Mouse (Mus musculus): ENCODE measurements around the gene Atxn7l3. TPM values are rescaled to one million over a fixed set of nuclear protein-coding genes. Genes with fewer than 3 reads are reported as not detected.

Gene Atxn7l3
- polyA plus RNA-seq, 1 experiment from 2014 or later: 36.5 TPM

DNA sequence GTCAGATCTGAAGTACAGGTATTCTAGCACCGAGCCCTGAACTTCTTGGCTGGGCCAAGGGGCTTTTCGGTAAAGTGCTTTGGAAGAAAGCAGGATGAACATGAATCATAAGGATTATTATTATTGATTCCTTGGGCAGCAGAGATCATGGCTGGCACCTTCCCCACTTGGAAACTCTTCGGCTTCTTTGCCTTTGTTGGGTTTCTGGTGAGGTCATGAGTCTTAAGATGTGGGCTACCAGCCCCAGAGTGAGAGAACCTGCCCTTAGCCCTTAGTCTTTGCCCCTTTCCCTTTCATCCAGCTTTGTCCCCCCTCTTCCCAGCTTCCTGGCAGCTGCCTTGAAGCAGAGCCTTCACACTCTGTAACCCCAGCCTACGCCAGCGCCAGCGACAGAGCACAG lies 25.5 kb upstream of the Atxn7l3 start:
- Histone ChIP-seq H3K4me3 (ENCODE audit: low read depth, low read length) (no peak overlapping the region), H3K4me2 (ENCODE audit: low read depth, low read length) (no peak overlapping the region), H3K27me3 (ENCODE audit: control insufficient read depth, insufficient read depth, low read length) (peaks cover 3% of the 10 kb centered on the region; the same call in 1 of the 2 replicates), H3K9me3 (ENCODE audit: control insufficient read depth, low read length) (no peaks in the 10 kb centered on the region), H3K4me1 (ENCODE audit: control insufficient read depth, insufficient read depth, low read length) (peaks cover 7% of the 10 kb centered on the region; the same call in 1 of the 2 replicates), H3K9ac (replicated peaks; ENCODE audit: low read depth, low read length) (no peak overlapping the region), H3K36me3 (ENCODE audit: control insufficient read depth, insufficient read depth, low read length) (no peaks in the 10 kb centered on the region), H3K27ac (ENCODE audit: low read depth, low read length) (no peak overlapping the region)
- 78% methylated on average over 6 of the region's 6 CpGs for WGBS
- no peak for ATAC-seq (ENCODE audit: low read depth)

DNA sequence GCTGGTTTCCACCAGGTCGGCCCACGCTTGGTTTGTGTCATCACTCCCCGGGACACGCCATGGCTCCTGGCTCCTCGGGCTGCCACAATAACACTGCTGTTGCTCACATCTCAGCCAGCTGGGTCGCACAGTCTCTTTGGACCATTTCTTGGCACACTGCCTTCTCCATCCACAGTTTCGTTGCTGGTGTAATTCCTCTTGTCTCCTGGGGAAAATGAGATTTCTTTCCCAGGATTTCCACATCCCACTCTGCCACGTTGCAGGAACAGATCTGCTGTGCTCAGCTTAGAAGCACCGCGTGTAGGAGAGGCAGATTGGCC lies 24.2 kb upstream of the Atxn7l3 start:
- Histone ChIP-seq H3K9me3 (ENCODE audit: control insufficient read depth, low read length) (no peaks in the 10 kb centered on the region), H3K9ac (replicated peaks; ENCODE audit: low read depth, low read length) (peak overlapping the region; percentile 99), H3K4me2 (ENCODE audit: low read depth, low read length) (peak overlapping the region; percentile 97), H3K4me1 (ENCODE audit: control insufficient read depth, insufficient read depth, low read length) (peaks cover 14% of the 10 kb centered on the region; the same call in 1 of the 2 replicates), H3K27ac (ENCODE audit: low read depth, low read length) (peak overlapping the region; percentile 93), H3K27me3 (ENCODE audit: control insufficient read depth, insufficient read depth, low read length) (peaks cover 3% of the 10 kb centered on the region; the same call in 1 of the 2 replicates), H3K36me3 (ENCODE audit: control insufficient read depth, insufficient read depth, low read length) (no peaks in the 10 kb centered on the region), H3K4me3 (ENCODE audit: low read depth, low read length) (peak overlapping the region; percentile 99)
- peak; percentile 16 for ATAC-seq (ENCODE audit: low read depth)
- WGBS: 3% methylated on average over 10 of the region's 10 CpGs

DNA sequence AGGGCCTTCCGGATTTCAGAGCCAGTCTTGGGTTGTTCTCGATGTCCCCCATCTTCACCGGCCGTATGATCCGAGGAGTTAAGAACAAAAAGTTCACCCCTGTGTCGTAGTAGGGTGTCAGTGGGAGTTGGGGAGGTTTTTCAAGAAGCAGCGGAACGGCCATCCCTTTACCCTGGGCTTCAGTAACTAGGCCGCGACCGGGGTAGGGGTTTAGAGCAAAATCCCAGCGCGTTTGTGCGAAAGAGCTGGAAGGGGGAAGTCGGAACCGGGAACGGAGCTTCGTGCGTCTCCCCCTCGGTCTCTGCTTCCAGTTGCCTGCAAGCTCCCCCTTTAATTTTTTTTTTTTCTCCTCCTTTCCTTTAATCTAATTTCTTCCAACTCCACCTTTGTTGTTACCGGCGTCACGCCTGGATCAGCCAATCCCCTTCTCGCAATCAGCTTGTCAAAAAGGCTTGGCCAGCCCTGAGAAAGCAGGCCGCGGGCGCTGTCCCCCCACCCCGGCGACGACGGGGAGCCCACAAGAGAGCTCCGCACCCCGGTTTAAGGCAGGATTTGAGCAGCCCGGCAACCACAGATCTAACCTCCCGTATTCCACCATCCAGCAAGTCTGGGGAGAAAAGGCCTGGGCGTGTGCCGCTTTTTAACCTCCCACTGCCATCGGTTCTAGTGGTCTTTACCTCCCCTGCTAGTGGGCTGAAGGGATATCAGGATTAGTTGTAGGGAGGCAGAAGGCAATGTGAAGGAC lies 23.7 kb upstream of the Atxn7l3 start:
- WGBS: under 1% methylated on average over 38 of the region's 38 CpGs
- Histone ChIP-seq H3K27me3 (ENCODE audit: control insufficient read depth, insufficient read depth, low read length) (peaks cover 3% of the 10 kb centered on the region; the same call in 1 of the 2 replicates), H3K4me2 (ENCODE audit: low read depth, low read length) (peak overlapping the region; percentile 97), H3K27ac (ENCODE audit: low read depth, low read length) (peak overlapping the region; percentile 93), H3K4me1 (ENCODE audit: control insufficient read depth, insufficient read depth, low read length) (peaks cover 15% of the 10 kb centered on the region; the same call in 1 of the 2 replicates), H3K9me3 (ENCODE audit: control insufficient read depth, low read length) (no peaks in the 10 kb centered on the region), H3K4me3 (ENCODE audit: low read depth, low read length) (peak overlapping the region; percentile 99), H3K9ac (replicated peaks; ENCODE audit: low read depth, low read length) (peak overlapping the region; percentile 99), H3K36me3 (ENCODE audit: control insufficient read depth, insufficient read depth, low read length) (peaks cover 1% of the 10 kb centered on the region; the same call in 1 of the 2 replicates)
- ATAC-seq (ENCODE audit: low read depth): peak; percentile 52

DNA sequence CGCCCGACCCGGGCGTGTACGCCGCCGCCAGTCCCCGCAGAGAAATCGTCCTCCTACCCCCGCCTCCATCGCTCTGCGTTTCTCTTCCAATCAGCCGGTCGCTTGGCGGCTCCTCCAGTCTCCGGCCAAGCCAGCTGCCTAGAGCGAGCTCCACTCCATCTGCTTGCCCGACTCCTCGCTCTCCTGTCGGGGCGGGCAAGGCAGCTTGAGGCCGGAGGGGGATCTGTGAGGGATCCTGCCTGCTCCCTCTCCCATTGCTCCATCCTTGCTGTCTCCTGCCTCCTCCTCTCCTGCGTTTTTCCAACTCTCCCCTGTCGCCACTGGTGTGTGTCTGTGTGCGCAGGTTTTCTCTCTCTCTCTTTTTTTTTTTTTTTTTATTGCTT lies 23.0 kb upstream of the Atxn7l3 start, which contains the start of gene Ubtf:
TSS of gene Ubtf (minus strand) at position 333 of the 383 bp plus-strand sequence.
- H3K4me1 ChIP-seq (ENCODE audit: control insufficient read depth, insufficient read depth, low read length): peaks cover 15% of the 10 kb centered on the region; the same call in 1 of the 2 replicates
- H3K36me3 ChIP-seq (ENCODE audit: control insufficient read depth, insufficient read depth, low read length): peaks cover 6% of the 10 kb centered on the region; the same call in 1 of the 2 replicates
- H3K27me3 ChIP-seq (ENCODE audit: control insufficient read depth, insufficient read depth, low read length): peaks cover 3% of the 10 kb centered on the region; the same call in 1 of the 2 replicates
- H3K9me3 ChIP-seq (ENCODE audit: control insufficient read depth, low read length): no peaks in the 10 kb centered on the region
- H3K9ac ChIP-seq (replicated peaks; ENCODE audit: low read depth, low read length): peak within 1 kb of the TSS; percentile 99
- H3K27ac ChIP-seq (ENCODE audit: low read depth, low read length): peak within 1 kb of the TSS; percentile 93
- under 1% methylated on average over 25 of the region's 25 CpGs for WGBS
- ATAC-seq (ENCODE audit: low read depth): peak; percentile 12; the same call in 1 of the 2 replicates
- peak within 1 kb of the TSS; percentile 99 for H3K4me3 ChIP-seq (ENCODE audit: low read depth, low read length)
- H3K4me2 ChIP-seq (ENCODE audit: low read depth, low read length): peak within 1 kb of the TSS; percentile 97

DNA sequence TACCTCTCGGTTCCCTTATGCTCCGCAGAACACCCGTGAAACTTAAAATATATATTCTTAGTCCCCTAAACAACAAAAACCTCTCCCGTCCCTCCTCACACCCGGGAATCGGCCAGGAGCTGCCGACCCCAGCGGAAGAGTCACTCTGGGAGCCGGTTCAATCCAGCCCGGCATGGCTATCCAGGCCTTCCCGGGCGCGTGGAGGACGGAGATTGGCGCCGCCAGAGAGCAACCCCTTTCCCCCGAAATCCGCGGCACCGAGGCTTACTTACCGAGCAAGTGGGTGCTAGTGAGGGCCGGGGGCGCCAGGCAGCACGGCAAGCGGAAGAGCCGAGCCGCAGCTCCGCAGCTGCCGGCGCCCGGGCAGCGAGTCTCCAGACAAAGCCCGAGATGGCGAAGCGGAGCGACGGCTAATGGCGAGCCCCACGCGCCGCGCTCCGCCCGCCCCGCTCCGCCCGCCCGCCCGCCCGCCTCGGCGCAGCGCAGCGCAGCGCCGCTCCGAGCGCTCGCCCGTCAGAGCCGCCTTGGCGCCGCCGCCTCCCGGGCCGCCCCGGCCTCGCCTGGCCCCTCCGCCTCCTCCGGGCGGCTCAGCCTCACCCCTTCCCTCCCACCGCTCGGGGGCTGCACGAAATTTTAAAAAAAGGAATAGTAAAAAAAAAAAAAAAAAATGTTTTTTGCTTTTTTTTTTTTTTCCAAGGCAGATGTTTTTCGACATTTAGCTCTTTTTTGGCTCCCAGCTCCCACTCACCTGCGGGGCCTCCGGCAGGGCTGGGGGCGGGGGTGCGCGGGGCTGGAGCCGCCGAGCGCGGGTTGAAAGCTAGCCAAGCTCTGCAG lies 22.4 kb upstream of the Atxn7l3 start:
- Histone ChIP-seq H3K9me3 (ENCODE audit: control insufficient read depth, low read length) (no peaks in the 10 kb centered on the region), H3K27me3 (ENCODE audit: control insufficient read depth, insufficient read depth, low read length) (peaks cover 3% of the 10 kb centered on the region; the same call in 1 of the 2 replicates), H3K9ac (replicated peaks; ENCODE audit: low read depth, low read length) (peak overlapping the region; percentile 99), H3K4me3 (ENCODE audit: low read depth, low read length) (peak overlapping the region; percentile 99), H3K4me2 (ENCODE audit: low read depth, low read length) (peak overlapping the region; percentile 97), H3K4me1 (ENCODE audit: control insufficient read depth, insufficient read depth, low read length) (peaks cover 15% of the 10 kb centered on the region; the same call in 1 of the 2 replicates), H3K36me3 (ENCODE audit: control insufficient read depth, insufficient read depth, low read length) (peaks cover 12% of the 10 kb centered on the region; the same call in 1 of the 2 replicates), H3K27ac (ENCODE audit: low read depth, low read length) (peak overlapping the region; percentile 93)
- ATAC-seq (ENCODE audit: low read depth): no peak
- WGBS: under 1% methylated on average over 79 of the region's 84 CpGs

DNA sequence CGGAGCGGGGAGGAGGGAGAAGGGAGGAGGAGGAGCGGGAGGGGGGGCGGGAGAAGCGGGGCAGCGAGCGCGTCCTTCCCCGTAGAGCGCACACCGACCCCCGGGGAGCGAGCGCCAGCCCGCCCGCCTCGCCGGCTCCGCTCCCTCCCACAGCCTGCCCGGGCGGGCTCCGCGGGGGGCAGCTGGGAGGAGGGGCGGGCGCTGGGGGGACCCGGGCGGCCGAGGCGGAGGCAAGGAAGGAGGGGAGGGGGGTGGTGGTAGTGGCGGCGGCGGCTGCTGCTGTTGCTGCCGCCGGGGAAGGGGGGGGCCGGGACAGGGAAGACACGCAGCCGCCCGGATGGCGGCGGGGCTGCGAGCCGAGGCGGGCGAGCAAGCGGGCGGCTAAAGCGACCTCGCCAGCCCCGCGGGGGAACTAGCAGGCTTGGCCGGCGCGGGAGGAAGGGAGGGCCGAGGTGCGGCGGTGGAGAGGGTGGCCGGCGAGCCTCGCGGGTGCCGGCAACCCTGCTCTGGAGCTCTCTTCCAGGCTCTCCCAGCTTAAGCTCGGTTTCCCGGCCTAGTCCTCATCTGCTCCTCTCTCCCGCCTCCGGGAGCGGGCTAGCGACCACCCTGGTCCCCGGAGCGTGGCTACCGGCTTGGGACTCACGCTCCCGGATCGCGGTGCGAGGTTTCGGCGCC lies 21.6 kb upstream of the Atxn7l3 start:
- Histone ChIP-seq H3K36me3 (ENCODE audit: control insufficient read depth, insufficient read depth, low read length) (peaks cover 20% of the 10 kb centered on the region; the same call in 1 of the 2 replicates), H3K4me1 (ENCODE audit: control insufficient read depth, insufficient read depth, low read length) (peaks cover 15% of the 10 kb centered on the region; the same call in 1 of the 2 replicates), H3K27ac (ENCODE audit: low read depth, low read length) (peak overlapping the region; percentile 93), H3K9me3 (ENCODE audit: control insufficient read depth, low read length) (no peaks in the 10 kb centered on the region), H3K27me3 (ENCODE audit: control insufficient read depth, insufficient read depth, low read length) (peaks cover 3% of the 10 kb centered on the region; the same call in 1 of the 2 replicates), H3K9ac (replicated peaks; ENCODE audit: low read depth, low read length) (peak overlapping the region; percentile 99), H3K4me3 (ENCODE audit: low read depth, low read length) (peak overlapping the region; percentile 99), H3K4me2 (ENCODE audit: low read depth, low read length) (peak overlapping the region; percentile 97)
- peak; percentile 42 for ATAC-seq (ENCODE audit: low read depth)
- under 1% methylated on average over 31 of the region's 77 CpGs for WGBS

DNA sequence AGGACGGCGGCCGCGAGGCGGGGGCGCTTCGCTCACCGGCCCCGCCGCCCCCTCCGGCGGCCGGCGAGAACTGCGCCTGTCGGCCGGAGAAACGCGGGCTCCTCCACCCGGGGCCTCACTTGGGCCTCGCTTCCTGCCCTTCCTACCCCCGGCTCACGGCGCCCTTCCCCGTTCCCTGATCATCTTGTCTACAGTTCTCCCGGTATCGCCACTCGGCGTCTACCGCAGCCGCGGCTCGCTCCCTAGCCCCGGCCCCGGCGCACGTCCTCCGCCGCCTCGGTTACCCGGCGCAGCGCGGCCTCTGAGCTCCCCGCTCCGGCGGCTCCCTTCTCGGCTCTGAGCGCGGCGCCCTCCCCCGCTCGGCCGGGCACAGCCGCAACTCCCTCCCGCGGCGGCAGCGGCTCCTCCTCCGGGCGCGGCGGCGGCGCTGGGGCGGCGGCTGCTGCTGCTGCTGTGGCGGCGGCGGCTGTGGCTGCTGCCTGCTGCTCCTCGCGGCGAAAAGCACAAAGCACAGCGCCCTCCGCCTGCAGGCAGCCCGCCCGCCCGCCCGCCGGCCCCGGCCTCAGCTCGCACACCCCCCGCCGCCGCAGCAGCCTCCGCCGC lies 21.0 kb upstream of the Atxn7l3 start:
- Histone ChIP-seq H3K4me2 (ENCODE audit: low read depth, low read length) (peak overlapping the region; percentile 97), H3K9ac (replicated peaks; ENCODE audit: low read depth, low read length) (peak overlapping the region; percentile 99), H3K4me1 (ENCODE audit: control insufficient read depth, insufficient read depth, low read length) (peaks cover 15% of the 10 kb centered on the region; the same call in 1 of the 2 replicates), H3K36me3 (ENCODE audit: control insufficient read depth, insufficient read depth, low read length) (peaks cover 25% of the 10 kb centered on the region; the same call in 1 of the 2 replicates), H3K27me3 (ENCODE audit: control insufficient read depth, insufficient read depth, low read length) (peaks cover 3% of the 10 kb centered on the region; the same call in 1 of the 2 replicates), H3K9me3 (ENCODE audit: control insufficient read depth, low read length) (no peaks in the 10 kb centered on the region), H3K4me3 (ENCODE audit: low read depth, low read length) (peak overlapping the region; percentile 99), H3K27ac (ENCODE audit: low read depth, low read length) (peak overlapping the region; percentile 93)
- WGBS: under 1% methylated on average over 55 of the region's 87 CpGs
- ATAC-seq (ENCODE audit: low read depth): peak; percentile 25

All from neural tube, embryonic 14.5 days (tissue).